ENCODE assay signal across 8 mouse cellular contexts in the genomic region with DNA sequence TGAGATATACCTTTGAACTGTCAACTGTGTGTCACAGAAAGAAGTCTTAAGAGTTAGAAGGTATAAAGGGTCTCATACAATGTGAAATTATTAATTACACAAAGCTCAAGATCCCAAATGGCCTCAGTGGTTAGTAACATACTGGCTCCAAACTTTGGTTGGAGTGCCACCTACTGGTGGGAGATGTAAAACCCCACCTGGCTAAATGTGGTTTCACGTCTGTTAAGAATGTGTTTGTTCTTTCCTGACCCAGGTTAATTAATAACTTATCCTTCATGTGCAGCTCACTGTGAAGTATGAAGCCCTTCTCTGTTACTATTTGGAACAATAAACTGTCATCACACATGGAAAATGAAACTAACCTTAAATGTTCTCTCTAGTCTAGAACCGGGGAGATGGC. TPM values are rescaled to one million over a fixed set of nuclear protein-coding genes. Genes with fewer than 3 reads are reported as not detected.
DNase-seq lines count a peak whose midpoint lies in the region; ATAC-seq and TF ChIP-seq lines count a peak whose summit lies in the region.
"Had no signal": no experiment of that assay in that cellular context is flagged by ENCODE, and none has a peak within 500 bp of the region (broad histone marks: within the 10 kb centered on the region; RNA-seq: fewer than 3 reads in every experiment).

No protein-coding gene starts in this region.

- H3K36me3 ChIP-seq in E14TG2a.4 (ENCODE audit: insufficient read depth, low read length), result peaks cover 37% of the 10 kb centered on the region
- H3K36me3 ChIP-seq in lung, embryonic 16.5 days (ENCODE audit: control insufficient read depth, insufficient read depth, low read length), result peaks cover 10% of the 10 kb centered on the region; the same call in 1 of the 2 replicates

- ATAC-seq in granulocyte monocyte progenitor cell, adult 5-6 weeks (replicated peaks; ENCODE audit: poor library complexity, severe bottlenecking), result peak; percentile 82
- ATAC-seq in lung, embryonic 16.5 days (ENCODE audit: low read depth), result peak; percentile 38; the same call in 1 of the 2 replicates

- H3K27ac ChIP-seq in lung, embryonic 16.5 days (ENCODE audit: low read length), result no peak overlapping the region

- WGBS in lung, embryonic 16.5 days, result 34% methylated on average over 2 of the region's 2 CpGs

- H3K4me1 ChIP-seq in E14TG2a.4 (replicated peaks; ENCODE audit: low read depth, low read length), result no peaks in the 10 kb centered on the region
- H3K4me1 ChIP-seq in lung, embryonic 16.5 days (replicated peaks; ENCODE audit: control insufficient read depth, insufficient read depth, low read length), result no peaks in the 10 kb centered on the region

- TF ChIP-seq CTCF in E14TG2a.4 (conservative IDR thresholded peaks at IDR 0.05; ENCODE audit: low read length), result peak; percentile 79

- no peak overlapping the region for H3K9ac ChIP-seq in lung, embryonic 16.5 days (ENCODE audit: low read length)

- DNase-seq in B cell, adult 2 months, result peak; percentile 78 to 81
- DNase-seq in cerebellum, postnatal 14 days, result peak; percentile 78 to 81
- peak; percentile 76 to 84 for DNase-seq in kidney, postnatal 36 days
- peak; percentile 76 for DNase-seq in retina, embryonic 14.5 days (ENCODE audit: low spot score)

- H3K4me2 ChIP-seq in lung, embryonic 16.5 days (ENCODE audit: low read depth, low read length), result no peak overlapping the region

- H3K4me3 ChIP-seq in E14TG2a.4 (replicated peaks; ENCODE audit: low read length), result no peak overlapping the region
- no peak overlapping the region for H3K4me3 ChIP-seq in lung, embryonic 16.5 days (ENCODE audit: low read length)

- no peaks in the 10 kb centered on the region for H3K27me3 ChIP-seq in E14TG2a.4 (ENCODE audit: insufficient read depth, low read length)
- H3K27me3 ChIP-seq in lung, embryonic 16.5 days (ENCODE audit: control insufficient read depth, insufficient read depth, low read depth, low read length), result no peaks in the 10 kb centered on the region

- no peaks in the 10 kb centered on the region for H3K9me3 ChIP-seq in E14TG2a.4 (ENCODE audit: low read length)
- no peaks in the 10 kb centered on the region for H3K9me3 ChIP-seq in lung, embryonic 16.5 days (ENCODE audit: control insufficient read depth, low read length)

RNA-seq across cellular contexts. Expression of a gene that starts 16.9 kb away (rescaled TPM):
- total RNA-seq in granulocyte monocyte progenitor cell, adult 5-6 weeks (2014; fragmentation: Nextera tagmentation), result 8.4 and 9.3 TPM in 2 replicates
- total RNA-seq in granulocyte monocyte progenitor cell, adult 5-6 weeks (2017), result 4.7 and 12.6 TPM in 2 replicates
- polyA plus RNA-seq in lung, embryonic 16.5 days (2015; fragmentation: Nextera tagmentation; extraction: Ambion mirVana), result 56.2 and 59.9 TPM in 2 replicates

RNA-seq across cellular contexts. Expression of a gene that starts 53.6 kb away (rescaled TPM):
- total RNA-seq in granulocyte monocyte progenitor cell, adult 5-6 weeks (2014; fragmentation: Nextera tagmentation), result not detected in 2 replicates
- total RNA-seq in granulocyte monocyte progenitor cell, adult 5-6 weeks (2017), result not detected in 2 replicates
- not detected in 2 replicates for polyA plus RNA-seq in lung, embryonic 16.5 days (2015; fragmentation: Nextera tagmentation; extraction: Ambion mirVana)
- polyA plus RNA-seq: testis, adult 2 months had no signal
